Mouse (Mus musculus) liver, embryonic 11.5 days (tissue): ENCODE measurements around the gene Cfh. TPM values are rescaled to one million over a fixed set of nuclear protein-coding genes. Genes with fewer than 3 reads are reported as not detected.
"Not testable (repeated sequence)": the region's sequence is repeated elsewhere in the genome, so short reads cannot be mapped to it uniquely, and the experiment has no call there.

Source experiments
- ATAC-seq: fragments of 200-750 bp; cut with Nextera tagmentation; replicated peaks from 2 replicates; pipeline ENCODE4 v1.8.0; 2017; ENCODE audit warnings: moderate number of reproducible peaks, mild to moderate bottlenecking, moderate TSS enrichment, moderate library complexity; ENCODE audit not compliant: low FRiP score
- DNase-seq: peaks from one replicate; pipeline ENCODE4 v3.0.0-alpha.2; 2017; ENCODE audit warnings: low spot score
- H3K27ac ChIP-seq: fragments of 300-500 bp; sonication (generic); 2 replicates; pipeline ENCODE4 v1.5.1; 2014; ENCODE audit warnings: mild to moderate bottlenecking, low read depth, low read length, control low read depth
- H3K27me3 ChIP-seq: fragments of 300-500 bp; sonication (generic); replicated peaks from 2 replicates; pipeline ENCODE4 v1.6.1; 2014; ENCODE audit warnings: low read length, mixed read lengths; ENCODE audit not compliant: control insufficient read depth, insufficient read depth
- H3K36me3 ChIP-seq: fragments of 300-500 bp; sonication (generic); 2 replicates; pipeline ENCODE4 v1.6.1; 2014; ENCODE audit warnings: mild to moderate bottlenecking, low read length, moderate library complexity, mixed read lengths; ENCODE audit not compliant: control insufficient read depth, insufficient read depth
- H3K4me1 ChIP-seq: fragments of 300-500 bp; sonication (generic); replicated peaks from 2 replicates; pipeline ENCODE4 v1.6.1; 2014; ENCODE audit warnings: low read length, mixed read lengths; ENCODE audit not compliant: control insufficient read depth, insufficient read depth
- H3K4me2 ChIP-seq: fragments of 300-500 bp; sonication (generic); 2 replicates; pipeline ENCODE4 v1.6.1; 2014; ENCODE audit warnings: mild to moderate bottlenecking, control low read depth, moderate library complexity
- H3K4me3 ChIP-seq: fragments of 300-500 bp; sonication (generic); 2 replicates; pipeline ENCODE4 v1.5.1; 2014; ENCODE audit warnings: low read depth, low read length, control low read depth
- H3K9ac ChIP-seq: fragments of 300-500 bp; sonication (generic); 2 replicates; pipeline ENCODE4 v1.6.1; 2014; ENCODE audit warnings: low read depth, low read length, control low read depth
- H3K9me3 ChIP-seq: fragments of 300-500 bp; sonication (generic); 2 replicates; pipeline ENCODE4 v1.6.1; 2016; ENCODE audit warnings: low read length, inconsistent platforms, mixed read lengths; ENCODE audit not compliant: control insufficient read depth
- WGBS: fragments of 180-500 bp; shearing (Covaris S2); extraction: QIAGEN DNeasy Blood & Tissue Kit; methylation state at CpG from one replicate; pipeline ENCODE4 v1.1.7; 2014; 5-methylcytosine and 5-hydroxymethylcytosine counted together
- polyA plus RNA-seq: library from polyadenylated mRNA; unstranded; fragments of >200 nt; fragmentation: Nextera tagmentation; extraction: Ambion mirVana; gene quantifications from 2 replicates; pipeline ENCODE4 v1.2.1, GENCODE M21; 2014

Gene Cfh
- polyA plus RNA-seq = 3.7 and 5.2 TPM in 2 replicates

GRCm38 (mm10) chr1:140183664-140184063 is at the start of gene Cfh:
Gene Cfh (minus strand): TSS chr1:140183764.
- H3K27me3 ChIP-seq, H3K9ac ChIP-seq, DNase-seq, H3K4me3 ChIP-seq, H3K27ac ChIP-seq, H3K36me3 ChIP-seq, H3K4me1 ChIP-seq, ATAC-seq, H3K9me3 ChIP-seq, H3K4me2 ChIP-seq: not testable (repeated sequence)

GRCm38 (mm10) chr1:140226673-140227072 is 43.1 kb upstream of the Cfh start:
- DNase-seq (no peak), ATAC-seq (no peak)
- H3K27ac ChIP-seq = no peak overlapping the region
- H3K9ac ChIP-seq = no peak overlapping the region
- H3K27me3 ChIP-seq = no peaks in the 10 kb centered on the region
- no peaks in the 10 kb centered on the region for H3K36me3 ChIP-seq
- H3K4me2 ChIP-seq = no peak overlapping the region
- no peaks in the 10 kb centered on the region for H3K4me1 ChIP-seq
- 73% methylated on average over 8 of the region's 8 CpGs for WGBS
- no peaks in the 10 kb centered on the region for H3K9me3 ChIP-seq
- H3K4me3 ChIP-seq = no peak overlapping the region

GRCm38 (mm10) chr1:140225221-140225620 is 41.7 kb upstream of the Cfh start:
- Histone ChIP-seq H3K4me2 (no peak overlapping the region), H3K4me3 (no peak overlapping the region), H3K9ac (no peak overlapping the region), H3K4me1 (no peaks in the 10 kb centered on the region), H3K9me3 (no peaks in the 10 kb centered on the region), H3K36me3 (no peaks in the 10 kb centered on the region), H3K27ac (no peak overlapping the region), H3K27me3 (no peaks in the 10 kb centered on the region)
- DNase-seq (no peak), ATAC-seq (0 out of 2 replicates have a peak, but pooled peaks have one; percentile 31)
- 58% methylated on average over 2 of the region's 3 CpGs for WGBS

- Histone ChIP-seq H3K36me3 (no peaks in the 10 kb centered on the region), H3K4me2 (no peak overlapping the region), H3K4me3 (no peak overlapping the region), H3K9ac (no peak overlapping the region), H3K9me3 (no peaks in the 10 kb centered on the region), H3K27ac (no peak overlapping the region), H3K4me1 (no peaks in the 10 kb centered on the region), H3K27me3 (no peaks in the 10 kb centered on the region)
- WGBS = 73% methylated on average over 2 of the region's 2 CpGs
- ATAC-seq (no peak), DNase-seq (no peak)
Observed at GRCm38 (mm10) chr1:140205329-140205728, 21.8 kb upstream of the Cfh start.

- not testable (repeated sequence) for H3K9ac ChIP-seq, H3K36me3 ChIP-seq, DNase-seq, H3K4me2 ChIP-seq, H3K27me3 ChIP-seq, H3K9me3 ChIP-seq, H3K27ac ChIP-seq, H3K4me1 ChIP-seq, ATAC-seq, H3K4me3 ChIP-seq
- WGBS = 87% methylated on average over 2 of the region's 2 CpGs
Observed at GRCm38 (mm10) chr1:140188500-140188899, 4.9 kb upstream of the Cfh start.

- no peaks in the 10 kb centered on the region for H3K36me3 ChIP-seq
- H3K4me1 ChIP-seq = no peaks in the 10 kb centered on the region
- 17% methylated on average over 2 of the region's 2 CpGs for WGBS
- no peak overlapping the region for H3K4me3 ChIP-seq
- no peaks in the 10 kb centered on the region for H3K27me3 ChIP-seq
- H3K27ac ChIP-seq = no peak overlapping the region
- ATAC-seq = peak; percentile 54; the same call in 1 of the 2 replicates
- no peaks in the 10 kb centered on the region for H3K9me3 ChIP-seq
- DNase-seq = no peak
- H3K4me2 ChIP-seq = no peak overlapping the region
- H3K9ac ChIP-seq = no peak overlapping the region
Observed at GRCm38 (mm10) chr1:140183208-140183607, 356 bp downstream of the Cfh start.

GRCm38 (mm10) chr1:140180125-140180524 is 3.4 kb downstream of the Cfh start:
- 60% methylated on average over 1 of the region's 1 CpGs for WGBS
- ATAC-seq = no peak
- H3K4me1 ChIP-seq = no peaks in the 10 kb centered on the region

GRCm38 (mm10) chr1:140175442-140175841 is 8.1 kb downstream of the Cfh start:
- H3K4me2 ChIP-seq = no peak overlapping the region
- DNase-seq (no peak), ATAC-seq (no peak)
- no peak overlapping the region for H3K27ac ChIP-seq
- no peaks in the 10 kb centered on the region for H3K4me1 ChIP-seq
- no peaks in the 10 kb centered on the region for H3K9me3 ChIP-seq
- H3K4me3 ChIP-seq = no peak overlapping the region
- no peaks in the 10 kb centered on the region for H3K36me3 ChIP-seq
- H3K9ac ChIP-seq = no peak overlapping the region
- H3K27me3 ChIP-seq = no peaks in the 10 kb centered on the region
- 40% methylated on average over 2 of the region's 2 CpGs for WGBS

More at GRCm38 (mm10) chr1:140180125-140180524, 3.4 kb downstream of the Cfh start:
- no peaks in the 10 kb centered on the region for H3K27me3 ChIP-seq
- no peak overlapping the region for H3K4me2 ChIP-seq
- H3K36me3 ChIP-seq = no peaks in the 10 kb centered on the region
- no peak overlapping the region for H3K9ac ChIP-seq
- no peaks in the 10 kb centered on the region for H3K9me3 ChIP-seq
- H3K4me3 ChIP-seq = no peak overlapping the region
- DNase-seq = no peak
- no peak overlapping the region for H3K27ac ChIP-seq

GRCm38 (mm10) chr1:140171581-140172154 is 11.9 kb downstream of the Cfh start:
- DNase-seq (no peak), ATAC-seq (no peak)
- H3K4me2 ChIP-seq = no peak overlapping the region
- no peaks in the 10 kb centered on the region for H3K4me1 ChIP-seq
- no peak overlapping the region for H3K27ac ChIP-seq
- no peaks in the 10 kb centered on the region for H3K9me3 ChIP-seq
- no peak overlapping the region for H3K4me3 ChIP-seq
- H3K9ac ChIP-seq = no peak overlapping the region
- no peaks in the 10 kb centered on the region for H3K27me3 ChIP-seq
- no peaks in the 10 kb centered on the region for H3K36me3 ChIP-seq
- 46% methylated on average over 4 of the region's 4 CpGs for WGBS
